Mouse (Mus musculus) cortical plate, adult 2 months (tissue): Measurements from ENCODE around the gene a. TPM values are rescaled to one million over a fixed set of nuclear protein-coding genes. Genes with fewer than 3 reads are reported as not detected.

Experiments
- H3K27ac ChIP-seq: fragments of 200-500 bp; 2 replicates; pipeline ENCODE4 v1.5.1; 2012; ENCODE audit warnings: low read length, control low read depth, inconsistent platforms; ENCODE audit not compliant: insufficient read depth
- H3K4me1 ChIP-seq: fragments of 200-500 bp; 2 replicates; pipeline ENCODE4 v1.6.1; 2011; ENCODE audit warnings: low read length; ENCODE audit not compliant: control insufficient read depth, insufficient read depth
- H3K4me3 ChIP-seq: fragments of 200-500 bp; 2 replicates; pipeline ENCODE4 v1.5.1; 2011; ENCODE audit warnings: mild to moderate bottlenecking, low read length, control low read depth; ENCODE audit not compliant: insufficient read depth
- CTCF ChIP-seq: fragments of 200-500 bp; IDR thresholded peaks from 2 replicates; pipeline ENCODE4 v1.5.1; 2011; ENCODE audit warnings: mild to moderate bottlenecking, control low read depth, low read length; ENCODE audit not compliant: insufficient read depth; ENCODE audit errors: extremely low read depth
- POLR2A ChIP-seq: fragments of 200-500 bp; IDR thresholded peaks from 2 replicates; pipeline ENCODE4 v1.6.1; 2011; ENCODE audit warnings: mild to moderate bottlenecking, low read length, control low read depth; ENCODE audit not compliant: insufficient read depth; ENCODE audit errors: extremely low read depth
- polyA plus RNA-seq: library from polyadenylated mRNA; depleted of rRNA; stranded (reverse); fragments of >200 nt; gene quantifications from 2 replicates; pipeline ENCODE4 v1.2.3, GENCODE M21; 2012

a gene
- polyA plus RNA-seq, 1 experiment = 0.54 TPM

- Histone ChIP-seq H3K4me3 (no peak overlapping the region), H3K27ac (no peak overlapping the region), H3K4me1 (no peaks in the 10 kb centered on the region; the same call in 1 of the 2 replicates)
- no peak for TF ChIP-seq POLR2A
- TF ChIP-seq CTCF = no peak
These were observed 18.0 kb downstream of the a start for GRCm38 (mm10) chr2:154809107-154809762.

DNA sequence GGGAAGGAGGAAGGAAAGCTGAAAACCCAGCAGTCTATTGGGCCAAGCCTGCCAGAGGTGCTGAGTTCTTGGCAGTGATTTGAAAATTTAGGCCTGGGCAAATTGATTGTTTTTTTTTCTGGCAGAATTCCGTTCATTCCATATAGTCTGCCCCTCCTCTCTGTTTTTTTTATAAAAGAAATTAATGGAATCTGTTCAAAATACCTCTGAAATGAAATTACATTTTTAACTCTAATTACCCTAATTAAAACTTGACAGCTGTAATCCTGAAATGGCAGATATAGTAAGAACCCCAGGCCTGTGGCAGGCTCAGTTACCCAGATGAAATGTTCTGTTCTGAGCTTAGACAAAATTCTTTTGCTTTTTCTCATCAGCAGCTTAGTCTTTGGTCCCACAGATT is 19.6 kb downstream of the a start:
- Histone ChIP-seq H3K4me1 (no peaks in the 10 kb centered on the region; the same call in 1 of the 2 replicates), H3K27ac (no peak overlapping the region), H3K4me3 (no peak overlapping the region)
- TF ChIP-seq POLR2A (no peak), CTCF (no peak)

GRCm38 (mm10) chr2:154813426-154813825 is 22.2 kb downstream of the a start:
- Histone ChIP-seq H3K4me1 (peaks cover 2% of the 10 kb centered on the region), H3K27ac (no peak overlapping the region), H3K4me3 (no peak overlapping the region)
- TF ChIP-seq POLR2A (no peak), CTCF (no peak)

GRCm38 (mm10) chr2:154817089-154817488 is 25.9 kb downstream of the a start:
- Histone ChIP-seq H3K4me1 (peaks cover 2% of the 10 kb centered on the region), H3K27ac (no peak overlapping the region), H3K4me3 (no peak overlapping the region)
- TF ChIP-seq CTCF (no peak), POLR2A (no peak)

- TF ChIP-seq CTCF = peak; percentile 64
- no peak for TF ChIP-seq POLR2A
- Histone ChIP-seq H3K4me3 (no peak overlapping the region), H3K27ac (no peak overlapping the region), H3K4me1 (peaks cover 2% of the 10 kb centered on the region)
These were observed 26.6 kb downstream of the a start for GRCm38 (mm10) chr2:154817788-154818187.

DNA sequence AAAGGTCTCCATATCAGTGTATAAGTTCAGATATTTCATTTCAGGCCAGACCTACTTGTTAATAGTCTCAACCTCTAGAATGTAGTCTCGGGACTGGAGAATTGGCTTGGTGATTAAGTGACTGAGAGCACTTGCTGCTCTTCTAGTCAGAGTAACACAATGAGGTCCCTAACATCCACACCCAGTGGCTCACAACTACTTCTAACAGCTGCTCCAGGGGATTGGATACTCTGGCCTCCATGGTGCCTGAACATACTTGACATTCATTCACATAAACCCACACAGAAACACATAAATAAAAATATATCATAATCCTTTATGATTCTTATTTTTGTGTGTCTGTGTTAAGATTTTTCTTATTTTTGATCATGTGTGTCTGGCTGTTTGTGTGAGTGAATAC is 27.4 kb downstream of the a start:
- no peak overlapping the region for H3K27ac ChIP-seq
- TF ChIP-seq POLR2A (no peak), CTCF (no peak)
- H3K4me1 ChIP-seq = peaks cover 2% of the 10 kb centered on the region
- no peak overlapping the region for H3K4me3 ChIP-seq

DNA sequence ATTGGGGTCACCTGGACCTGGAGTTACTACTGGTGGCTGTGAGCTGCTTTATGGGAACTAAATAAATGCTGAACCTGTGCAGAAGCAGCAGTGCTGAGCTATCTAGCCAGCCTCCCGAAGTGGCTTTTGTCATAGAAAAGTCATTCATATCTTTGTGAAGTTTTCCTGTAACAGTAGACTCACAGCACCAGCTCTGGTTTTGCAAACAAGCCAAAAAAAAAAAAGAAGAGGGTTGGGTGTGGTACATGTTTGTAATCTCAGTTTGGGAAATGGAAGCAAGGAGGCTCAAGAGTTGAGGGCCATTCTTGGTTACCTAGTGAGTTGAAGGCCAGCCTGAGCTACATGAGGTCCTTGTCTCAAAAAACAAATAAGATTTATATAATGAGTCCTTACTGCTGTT is 29.1 kb downstream of the a start:
- H3K27ac ChIP-seq = no peak overlapping the region
- H3K4me1 ChIP-seq = peaks cover 2% of the 10 kb centered on the region
- TF ChIP-seq POLR2A = no peak
- TF ChIP-seq CTCF = no peak
- H3K4me3 ChIP-seq = no peak overlapping the region

- no peak overlapping the region for H3K4me3 ChIP-seq
- no peak overlapping the region for H3K27ac ChIP-seq
- no peaks in the 10 kb centered on the region for H3K4me1 ChIP-seq
- TF ChIP-seq POLR2A (no peak), CTCF (no peak)
These were observed 34.9 kb downstream of the a start for GRCm38 (mm10) chr2:154826054-154826538.

DNA sequence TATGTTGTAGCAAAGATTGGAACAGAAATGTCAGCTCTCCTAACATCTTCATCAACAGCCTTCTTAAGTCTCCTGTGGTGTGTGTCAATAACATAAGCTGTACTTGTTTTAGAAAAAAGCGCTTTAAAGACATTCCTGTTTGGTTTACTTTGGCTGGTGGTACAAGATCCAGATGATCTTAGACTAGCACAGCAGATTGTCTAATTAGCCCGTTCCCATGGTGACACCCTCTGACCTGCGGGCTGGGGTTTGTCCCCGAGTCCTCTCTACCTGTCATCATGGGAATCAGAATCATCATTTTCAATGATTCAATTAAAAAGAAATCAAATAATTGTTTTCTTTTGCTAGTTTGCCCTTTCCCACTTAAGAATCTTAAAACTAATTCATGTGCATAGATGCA is 36.3 kb downstream of the a start:
- no peak overlapping the region for H3K4me3 ChIP-seq
- no peaks in the 10 kb centered on the region for H3K4me1 ChIP-seq
- TF ChIP-seq POLR2A (no peak), CTCF (no peak)
- H3K27ac ChIP-seq = no peak overlapping the region

GRCm38 (mm10) chr2:154832471-154832870 is 41.3 kb downstream of the a start:
- no peaks in the 10 kb centered on the region for H3K4me1 ChIP-seq
- TF ChIP-seq CTCF (no peak), POLR2A (no peak)
- H3K27ac ChIP-seq = no peak overlapping the region
- no peak overlapping the region for H3K4me3 ChIP-seq
